Mouse (Mus musculus) skeletal muscle tissue, postnatal 0 days (tissue): ENCODE results near the gene Nectin3. TPM values are rescaled to one million over a fixed set of nuclear protein-coding genes. Genes with fewer than 3 reads are reported as not detected.

Experiments
- polyA plus RNA-seq: library from polyadenylated mRNA; unstranded; fragments of >200 nt; fragmentation: Nextera tagmentation; extraction: Ambion mirVana; gene quantifications from 2 replicates; pipeline ENCODE4 v1.2.1, GENCODE M21; 2015

Gene Nectin3
- polyA plus RNA-seq: 18.1 and 22.1 TPM in 2 replicates

GRCm38 (mm10) chr16:46498421-46498789, at the start of gene Nectin3:
Gene Nectin3, minus strand, starts transcription at chr16:46498525.

